Mouse (Mus musculus) kidney, postnatal 0 days (tissue): Measurements from ENCODE around the gene Cnrip1. TPM values are rescaled to one million over a fixed set of nuclear protein-coding genes. Genes with fewer than 3 reads are reported as not detected.
"Not testable (repeated sequence)": the region's sequence is repeated elsewhere in the genome, so short reads cannot be mapped to it uniquely, and the experiment has no call there.

ENCODE experiments used
- ATAC-seq: fragments of 200-750 bp; cut with Nextera tagmentation; replicated peaks from 2 replicates; pipeline ENCODE4 v1.8.0; 2017; ENCODE audit warnings: low read depth, moderate number of reproducible peaks, moderate TSS enrichment, moderate library complexity; ENCODE audit not compliant: low FRiP score
- DNase-seq: peaks from one replicate; pipeline ENCODE4 v3.0.0-alpha.2; 2016; ENCODE audit warnings: low spot score
- H3K27ac ChIP-seq: fragments of 300-500 bp; sonication (generic); 2 replicates; pipeline ENCODE4 v1.5.1; 2014; ENCODE audit warnings: mild to moderate bottlenecking
- H3K27me3 ChIP-seq: fragments of 300-500 bp; sonication (generic); 2 replicates; pipeline ENCODE4 v1.6.1; 2014; ENCODE audit warnings: low read length, mixed read lengths; ENCODE audit not compliant: insufficient read depth
- H3K36me3 ChIP-seq: fragments of 300-500 bp; sonication (generic); 2 replicates; pipeline ENCODE4 v1.6.1; 2014; ENCODE audit warnings: low read length, mixed read lengths; ENCODE audit not compliant: insufficient read depth
- H3K4me1 ChIP-seq: fragments of 300-500 bp; sonication (generic); replicated peaks from 2 replicates; pipeline ENCODE4 v1.6.1; 2014; ENCODE audit warnings: antibody characterized with exemption, low read length, mixed read lengths; ENCODE audit not compliant: insufficient read depth
- H3K4me2 ChIP-seq: fragments of 300-500 bp; sonication (generic); 2 replicates; pipeline ENCODE4 v1.6.1; 2014; ENCODE audit warnings: mild to moderate bottlenecking, low read length, moderate library complexity, mixed read lengths
- H3K4me3 ChIP-seq: fragments of 300-500 bp; sonication (generic); replicated peaks from 2 replicates; pipeline ENCODE4 v1.5.1; 2014; ENCODE audit warnings: low read depth, low read length
- H3K9ac ChIP-seq: fragments of 300-500 bp; sonication (generic); 2 replicates; pipeline ENCODE4 v1.6.1; 2014; ENCODE audit warnings: low read depth, low read length
- H3K9me3 ChIP-seq: fragments of 300-500 bp; sonication (generic); replicated peaks from 2 replicates; pipeline ENCODE4 v1.6.1; 2016; ENCODE audit warnings: low read length, inconsistent platforms, mixed read lengths
- CTCF ChIP-seq: IDR thresholded peaks from 2 replicates; pipeline ENCODE4 v1.5.1; 2016; ENCODE audit warnings: antibody characterized with exemption, low read depth, mild to moderate bottlenecking, moderate library complexity
- WGBS: fragments of 180-500 bp; shearing (Covaris S2); extraction: QIAGEN DNeasy Blood & Tissue Kit; methylation state at CpG from one replicate; pipeline ENCODE4 v1.1.7; 2014; 5-methylcytosine and 5-hydroxymethylcytosine counted together
- polyA plus RNA-seq: library from polyadenylated mRNA; unstranded; fragments of >200 nt; fragmentation: Nextera tagmentation; extraction: Ambion mirVana; gene quantifications from 2 replicates; pipeline ENCODE4 v1.2.1, GENCODE M21; 2015

Cnrip1 gene
- polyA plus RNA-seq, 1 experiment from 2014 or later: 27.1 TPM

GRCm38 (mm10) chr11:17052476-17053049 lies 1.2 kb downstream of the Cnrip1 start:
- peak; percentile 32 for DNase-seq
- H3K36me3 ChIP-seq: no peaks in the 10 kb centered on the region
- 10% methylated on average over 6 of the region's 6 CpGs for WGBS
- H3K27ac ChIP-seq: no peak overlapping the region
- no peak for ATAC-seq
- no peaks in the 10 kb centered on the region for H3K9me3 ChIP-seq
- H3K4me1 ChIP-seq: peaks cover 7% of the 10 kb centered on the region
- peak overlapping the region; percentile 67 for H3K4me2 ChIP-seq
- no peaks in the 10 kb centered on the region for H3K27me3 ChIP-seq
- TF ChIP-seq CTCF: no peak
- H3K9ac ChIP-seq: peak overlapping the region; percentile 67
- H3K4me3 ChIP-seq: peak overlapping the region; percentile 54

- not testable (repeated sequence) for H3K9ac ChIP-seq, H3K4me1 ChIP-seq, DNase-seq, ATAC-seq, H3K9me3 ChIP-seq, H3K4me2 ChIP-seq, H3K4me3 ChIP-seq, H3K27ac ChIP-seq, H3K27me3 ChIP-seq, H3K36me3 ChIP-seq
- WGBS: 96% methylated on average over 2 of the region's 2 CpGs
Observed at GRCm38 (mm10) chr11:17069360-17069759, 18.0 kb downstream of the Cnrip1 start.

DNA sequence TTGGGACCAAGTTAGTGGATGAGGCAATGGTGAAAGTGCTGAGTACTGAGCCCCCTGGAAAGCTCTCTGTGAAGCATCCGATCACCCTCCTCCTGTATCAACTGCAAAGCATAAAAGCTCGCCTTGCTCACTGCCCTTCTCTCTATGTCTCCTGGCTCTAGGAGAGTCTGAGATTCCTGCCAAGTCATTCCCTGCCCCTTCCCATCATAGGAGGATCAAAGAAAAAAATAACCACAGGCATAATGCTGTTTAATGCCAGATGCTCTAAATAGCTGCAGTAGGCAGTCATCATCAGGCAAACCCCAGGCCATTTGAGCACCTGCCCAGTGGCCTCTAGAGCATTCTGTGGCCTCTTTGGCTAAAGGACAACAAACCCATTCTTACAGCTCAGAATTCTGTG lies 24.3 kb downstream of the Cnrip1 start:
- Histone ChIP-seq H3K27ac (no peak overlapping the region), H3K4me3 (no peak overlapping the region), H3K27me3 (no peaks in the 10 kb centered on the region), H3K9ac (no peak overlapping the region), H3K4me2 (no peak overlapping the region), H3K36me3 (no peaks in the 10 kb centered on the region), H3K4me1 (no peaks in the 10 kb centered on the region), H3K9me3 (no peaks in the 10 kb centered on the region)
- ATAC-seq (no peak), DNase-seq (no peak)
- no peak for TF ChIP-seq CTCF
- WGBS: 87% methylated on average over 2 of the region's 2 CpGs

- H3K36me3 ChIP-seq: no peaks in the 10 kb centered on the region
- DNase-seq: no peak
- H3K27ac ChIP-seq: no peak overlapping the region
- 51% methylated on average over 3 of the region's 3 CpGs for WGBS
- no peak overlapping the region for H3K9ac ChIP-seq
- no peak for TF ChIP-seq CTCF
- H3K4me2 ChIP-seq: no peak overlapping the region
- H3K4me3 ChIP-seq: no peak overlapping the region
- H3K4me1 ChIP-seq: no peaks in the 10 kb centered on the region
- no peaks in the 10 kb centered on the region for H3K27me3 ChIP-seq
- no peak for ATAC-seq
- no peaks in the 10 kb centered on the region for H3K9me3 ChIP-seq
Observed at GRCm38 (mm10) chr11:17082086-17082485, 30.7 kb downstream of the Cnrip1 start.

DNA sequence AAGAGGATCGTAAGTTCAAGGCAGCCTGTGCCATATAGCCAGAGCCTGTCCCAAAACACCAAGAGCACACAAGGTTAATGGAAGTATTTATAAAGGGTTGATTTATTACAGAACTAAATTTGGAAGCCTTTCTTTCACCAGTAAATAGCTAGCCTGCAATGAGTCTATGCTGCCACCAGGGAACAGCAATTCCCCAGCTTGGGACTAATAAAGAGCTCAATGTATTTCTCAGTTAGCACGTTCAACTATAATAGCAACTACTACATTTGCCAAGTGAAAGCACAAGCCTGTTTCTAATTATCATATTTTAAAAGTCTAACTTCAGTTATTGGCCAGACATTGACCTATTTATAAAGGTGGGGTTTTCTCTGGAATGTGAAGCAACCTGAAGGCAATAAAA lies 31.6 kb downstream of the Cnrip1 start:
- H3K27ac ChIP-seq: no peak overlapping the region
- H3K4me3 ChIP-seq: no peak overlapping the region
- no peak overlapping the region for H3K4me2 ChIP-seq
- no peak overlapping the region for H3K9ac ChIP-seq
- peak; percentile 84 for DNase-seq
- WGBS: 30% methylated on average over 2 of the region's 2 CpGs
- 0 out of 2 replicates have a peak, but pooled peaks have one; percentile 40 for ATAC-seq
- TF ChIP-seq CTCF: peak; percentile 87
- no peaks in the 10 kb centered on the region for H3K4me1 ChIP-seq
- H3K9me3 ChIP-seq: no peaks in the 10 kb centered on the region
- no peaks in the 10 kb centered on the region for H3K36me3 ChIP-seq
- H3K27me3 ChIP-seq: no peaks in the 10 kb centered on the region

DNA sequence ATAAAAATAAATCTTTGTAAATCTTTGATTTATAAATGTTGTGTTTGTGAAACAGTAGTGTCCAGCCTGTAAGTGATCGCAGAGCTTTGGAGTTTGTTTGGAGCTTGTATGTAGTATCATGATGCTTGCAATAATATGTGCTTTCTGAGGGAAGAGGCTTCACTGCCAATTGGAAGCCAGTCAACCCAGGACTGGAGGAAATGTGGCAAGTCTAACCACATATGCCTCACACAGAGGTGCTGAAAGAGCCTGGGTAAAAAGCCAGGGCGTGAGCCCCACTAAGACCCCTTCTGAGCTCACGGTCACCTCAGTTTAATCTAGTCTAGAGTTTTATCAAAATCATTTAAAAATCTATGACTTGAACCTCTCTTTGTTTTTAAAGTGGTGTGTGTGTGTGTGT lies 32.1 kb downstream of the Cnrip1 start:
- ATAC-seq (no peak), DNase-seq (no peak)
- WGBS: 81% methylated on average over 3 of the region's 3 CpGs
- no peak overlapping the region for H3K4me2 ChIP-seq
- no peaks in the 10 kb centered on the region for H3K36me3 ChIP-seq
- H3K9ac ChIP-seq: no peak overlapping the region
- no peaks in the 10 kb centered on the region for H3K27me3 ChIP-seq
- H3K4me3 ChIP-seq: no peak overlapping the region
- no peaks in the 10 kb centered on the region for H3K4me1 ChIP-seq
- TF ChIP-seq CTCF: no peak
- H3K27ac ChIP-seq: no peak overlapping the region
- H3K9me3 ChIP-seq: no peaks in the 10 kb centered on the region

GRCm38 (mm10) chr11:17083866-17084265 lies 32.5 kb downstream of the Cnrip1 start:
- Histone ChIP-seq H3K27me3 (no peaks in the 10 kb centered on the region), H3K36me3 (no peaks in the 10 kb centered on the region), H3K4me2 (no peak overlapping the region), H3K4me3 (no peak overlapping the region), H3K4me1 (no peaks in the 10 kb centered on the region), H3K9me3 (no peaks in the 10 kb centered on the region), H3K9ac (no peak overlapping the region), H3K27ac (no peak overlapping the region)
- TF ChIP-seq CTCF: no peak
- 31% methylated on average over 1 of the region's 1 CpGs for WGBS
- no peak for ATAC-seq
- DNase-seq: peak; percentile 21
